Comparison of ENCODE assay signal across 25 mouse cellular contexts in the genomic region with DNA sequence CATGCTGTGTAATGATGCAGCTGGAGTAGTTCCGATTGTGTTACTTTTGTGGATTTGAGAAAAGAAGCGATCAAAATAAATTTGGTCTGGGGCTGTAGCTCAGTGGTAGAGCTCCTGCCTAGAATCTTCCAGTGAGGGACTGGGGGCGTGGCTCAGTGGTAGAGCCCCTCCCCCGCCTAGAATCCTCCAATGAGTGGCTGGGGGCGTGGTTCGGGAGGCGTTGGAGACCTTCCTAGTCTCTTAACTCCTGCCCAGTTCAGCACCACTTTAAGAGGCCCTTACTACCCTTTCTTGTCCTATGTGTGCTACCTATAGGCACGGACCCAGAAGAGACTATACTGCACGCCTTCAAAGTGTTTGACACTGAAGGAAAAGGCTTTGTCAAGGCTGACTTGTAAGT. TPM values are rescaled to one million over a fixed set of nuclear protein-coding genes. Genes with fewer than 3 reads are reported as not detected.
DNase-seq lines count a peak whose midpoint lies in the region; ATAC-seq and TF ChIP-seq lines count a peak whose summit lies in the region.
"Had no signal": no experiment of that assay in that cellular context is flagged by ENCODE, and none has a peak within 500 bp of the region (broad histone marks: within the 10 kb centered on the region; RNA-seq: fewer than 3 reads in every experiment).

No protein-coding gene starts in this region.

- H3K27me3 ChIP-seq in MEL (ENCODE audit: control insufficient read depth in 1 of 2, insufficient read depth in 2 of 2, low read length in 2 of 2), result no peaks in the 10 kb centered on the region
- H3K27me3 ChIP-seq: embryonic facial prominence, embryonic 12.5 days; forebrain, embryonic 13.5 days; forebrain, embryonic 15.5 days had no signal

- intact Hi-C loops in left cerebral cortex, postnatal 10 days (cut with DNase I), result no loop called here

- no peak for TF ChIP-seq POLR2A in MEL (IDR thresholded peaks at IDR 0.05; ENCODE audit: control insufficient read depth in 1 of 2, insufficient read depth in 1 of 2, low read depth in 1 of 2, low read length in 2 of 2, poor library complexity in 1 of 2)

- H3K9me3 ChIP-seq in MEL (replicated peaks; ENCODE audit: insufficient read depth, low read length), result no peaks in the 10 kb centered on the region
- H3K9me3 ChIP-seq: embryonic facial prominence, embryonic 12.5 days; forebrain, embryonic 15.5 days had no signal

- H3K4me3 ChIP-seq in MEL (ENCODE audit: control insufficient read depth in 1 of 2, insufficient read depth in 1 of 2, low read depth in 2 of 2, low read length in 2 of 2), result no peak overlapping the region
- H3K4me3 ChIP-seq: embryonic facial prominence, embryonic 10.5 days; embryonic facial prominence, embryonic 12.5 days; forebrain, embryonic 13.5 days; forebrain, embryonic 15.5 days had no signal

- H3K36me3 ChIP-seq in MEL (ENCODE audit: control insufficient read depth in 1 of 2, insufficient read depth in 2 of 2, low read length in 2 of 2), result no peaks in the 10 kb centered on the region
- H3K36me3 ChIP-seq: embryonic facial prominence, embryonic 10.5 days; embryonic facial prominence, embryonic 12.5 days; forebrain, embryonic 15.5 days had no signal

- no peaks in the 10 kb centered on the region for H3K79me2 ChIP-seq in MEL (ENCODE audit: control insufficient read depth, insufficient read depth, low read length, poor library complexity)

- TF ChIP-seq RAD21 in MEL (IDR thresholded peaks at IDR 0.05; ENCODE audit: low read depth, low read length), result no peak

- no peak overlapping the region for H3K9ac ChIP-seq in MEL (ENCODE audit: control insufficient read depth, low read depth, low read length, poor library complexity, severe bottlenecking)
- H3K9ac ChIP-seq: embryonic facial prominence, embryonic 12.5 days; forebrain, embryonic 13.5 days; forebrain, embryonic 15.5 days; forebrain, postnatal 0 days had no signal

- peak; percentile 24; the same call in 1 of the 2 replicates for ATAC-seq in megakaryocyte progenitor cell, adult 5-6 weeks (replicated peaks; ENCODE audit: poor library complexity)
- ATAC-seq: activated CD4-positive, CD25-positive, alpha-beta regulatory T cell, adult 4 months; forebrain, embryonic 13.5 days; forebrain, embryonic 15.5 days; forebrain, postnatal 0 days; Patski had no signal

- TF ChIP-seq EP300 in MEL (IDR thresholded peaks at IDR 0.05; ENCODE audit: low read depth in 1 of 2, low read length in 2 of 2), result no peak

- no peaks in the 10 kb centered on the region; a peak in 1 of 4 replicates for H3K4me1 ChIP-seq in MEL (ENCODE audit: control insufficient read depth in 1 of 2, insufficient read depth in 2 of 2, low read length in 2 of 2)
- H3K4me1 ChIP-seq: embryonic facial prominence, embryonic 12.5 days; forebrain, embryonic 13.5 days; forebrain, embryonic 15.5 days had no signal

- TF ChIP-seq CTCF in MEL (IDR thresholded peaks at IDR 0.05 in 2 of 3, conservative IDR thresholded peaks at IDR 0.05 in 1 of 3; ENCODE audit: control insufficient read depth in 1 of 3, insufficient read depth in 1 of 3, low read depth in 2 of 3, low read length in 3 of 3, poor library complexity in 1 of 3, severe bottlenecking in 1 of 3), result no peak

- DNase-seq in MEL (ENCODE audit: low read depth, low spot score) (peak; percentile 12), R1 (ENCODE audit: low read depth, low spot score) (peak; percentile 77)
- no peak for DNase-seq in cerebellum, adult 9-11 months
- DNase-seq in left cerebral cortex, postnatal 10 days (ENCODE audit: extremely low spot score in 1 of 2, low spot score in 2 of 2), result no peak
- no peak for DNase-seq in cerebellum, adult 9-10 months
- DNase-seq: adrenal gland, adult 8-10 months; adrenal gland, postnatal 14 days; adrenal gland, postnatal 36 days; cerebellum, adult 11-12 months; cerebellum, adult 2 months; cerebellum, postnatal 10 days; cerebellum, postnatal 25 days; forebrain, postnatal 0 days had no signal

- no peak overlapping the region for H3K27ac ChIP-seq in MEL (ENCODE audit: control insufficient read depth, low read depth, low read length)
- H3K27ac ChIP-seq: embryonic facial prominence, embryonic 10.5 days; embryonic facial prominence, embryonic 12.5 days; forebrain, embryonic 13.5 days; forebrain, embryonic 15.5 days had no signal

TF ChIP-seq in MEL, 35 proteins besides CTCF, POLR2A, EP300 and RAD21:
- TF ChIP-seq NELFE (IDR thresholded peaks at IDR 0.05; ENCODE audit: low read depth, low read length) (no peak), USF1 (IDR thresholded peaks at IDR 0.05; ENCODE audit: low read depth, low read length) (no peak), NRF1 (IDR thresholded peaks at IDR 0.05; ENCODE audit: insufficient read depth, low read depth, low read length, poor library complexity, severe bottlenecking) (no peak), MEF2A (IDR thresholded peaks at IDR 0.05; ENCODE audit: extremely low read depth, insufficient replicate concordance, low read depth, low read length, poor library complexity, severe bottlenecking) (no peak), E2F4 (IDR thresholded peaks at IDR 0.05; ENCODE audit: borderline replicate concordance, low read depth, low read length) (no peak), GABPA (IDR thresholded peaks at IDR 0.05; ENCODE audit: low read depth, low read length) (no peak), ZC3H11A (IDR thresholded peaks at IDR 0.05; ENCODE audit: low read depth, low read length) (no peak), SIN3A (IDR thresholded peaks at IDR 0.05; ENCODE audit: low read length) (no peak), GATA1 (IDR thresholded peaks at IDR 0.05; ENCODE audit: low read depth, low read length) (no peak), MAZ (IDR thresholded peaks at IDR 0.05; ENCODE audit: low read depth, low read length) (no peak), TAL1 (IDR thresholded peaks at IDR 0.05; ENCODE audit: low read length) (no peak), MAX (IDR thresholded peaks at IDR 0.05; ENCODE audit: low read length) (no peak), ZMIZ1 (IDR thresholded peaks at IDR 0.05; ENCODE audit: low read depth, low read length) (no peak), SMC3 (IDR thresholded peaks at IDR 0.05; ENCODE audit: low read depth, low read length) (no peak), POLR2AphosphoS5 (IDR thresholded peaks at IDR 0.05; ENCODE audit: borderline replicate concordance, low read depth, low read length) (no peak), JUND (IDR thresholded peaks at IDR 0.05; ENCODE audit: low read depth, low read length) (no peak)

RNA-seq across cellular contexts. Expression of gene Myl10, which starts 4.7 kb away (rescaled TPM):
- 0.42 and 0.52 TPM in 2 replicates for total RNA-seq in MEL (2012; rRNA removed)
- polyA plus RNA-seq in MEL (2012; ENCODE audit: insufficient read depth in 1 of 2, insufficient read length in 2 of 2, low read depth in 1 of 2, low replicate concordance in 2 of 2, missing spikeins in 1 of 2), result under 1 TPM in 1 of 2 experiments, not detected in 1; 0.11 TPM
- total RNA-seq in megakaryocyte progenitor cell, adult 5-6 weeks (2015), result 0.22 and 0.30 TPM in 2 replicates
- 0.54 TPM in 1 of 2 replicates, not detected in the other for total RNA-seq in megakaryocyte progenitor cell, adult 5-6 weeks (2017)
- not detected for total RNA-seq in left cerebral cortex, postnatal 10 days (2021)
- total RNA-seq: adrenal gland, adult 18-20 months; adrenal gland, adult 8-10 months; adrenal gland, postnatal 14 days; adrenal gland, postnatal 36 days; ES-E14; forebrain, postnatal 0 days had no signal
- polyA plus RNA-seq: cerebellum, adult 2 months; cortical plate, adult 2 months; embryonic facial prominence, embryonic 10.5 days; embryonic facial prominence, embryonic 12.5 days; embryonic facial prominence, embryonic 14.5 days; forebrain, embryonic 11.5 days; forebrain, embryonic 13.5 days; forebrain, embryonic 15.5 days; forebrain, postnatal 0 days; Patski had no signal

Comparison
In these comparisons a context has a peak if more than half of its experiments do, and no peak if none do; other contexts are left out.
1. DNase-seq: peak in MEL (single experiment) and R1 (single experiment); none in cerebellum, adult 9-11 months (single experiment), left cerebral cortex, postnatal 10 days (0 of 2) and cerebellum, adult 9-10 months (single experiment).